24 mouse cellular contexts compared by ENCODE assay signal in genomic region chr6:94919194-94919743, GRCm38 (mm10).
A peak's percentile ranks its signal among the peaks of the same experiment; 100 is the strongest.
DNase-seq lines count a peak whose midpoint lies in the region; ATAC-seq lines count a peak whose summit lies in the region.
"Had no signal": no experiment of that assay in that cellular context is flagged by ENCODE, and none has a peak within 500 bp of the region (broad histone marks: within the 10 kb centered on the region; RNA-seq: fewer than 3 reads in every experiment).

No protein-coding gene starts in this region.

- no peaks in the 10 kb centered on the region for H3K36me3 ChIP-seq in heart, embryonic 12.5 days
- no peaks in the 10 kb centered on the region for H3K36me3 ChIP-seq in heart, embryonic 15.5 days
- no peaks in the 10 kb centered on the region for H3K36me3 ChIP-seq in hindbrain, embryonic 16.5 days (ENCODE audit: control insufficient read depth, insufficient read depth, low read length)
- H3K36me3 ChIP-seq: embryonic facial prominence, embryonic 15.5 days; forebrain, embryonic 12.5 days; forebrain, embryonic 15.5 days had no signal

- no peaks in the 10 kb centered on the region for H3K9me3 ChIP-seq in heart, embryonic 12.5 days (replicated peaks)
- no peaks in the 10 kb centered on the region for H3K9me3 ChIP-seq in heart, embryonic 15.5 days (replicated peaks)
- no peaks in the 10 kb centered on the region for H3K9me3 ChIP-seq in hindbrain, embryonic 16.5 days (ENCODE audit: control insufficient read depth, low read length)
- H3K9me3 ChIP-seq: embryonic facial prominence, embryonic 15.5 days; forebrain, embryonic 12.5 days; forebrain, embryonic 15.5 days had no signal

- H3K4me3 ChIP-seq in heart, embryonic 12.5 days: no peak overlapping the region
- no peak overlapping the region for H3K4me3 ChIP-seq in heart, embryonic 15.5 days
- no peak overlapping the region for H3K4me3 ChIP-seq in hindbrain, embryonic 16.5 days (ENCODE audit: low read length)
- H3K4me3 ChIP-seq: embryonic facial prominence, embryonic 15.5 days; forebrain, embryonic 12.5 days; forebrain, embryonic 15.5 days had no signal

- H3K4me1 ChIP-seq in heart, embryonic 12.5 days (replicated peaks): peaks cover 25% of the 10 kb centered on the region
- peaks cover 14% of the 10 kb centered on the region for H3K4me1 ChIP-seq in heart, embryonic 15.5 days (replicated peaks)
- H3K4me1 ChIP-seq in hindbrain, embryonic 16.5 days (ENCODE audit: control insufficient read depth, insufficient read depth, low read depth, low read length): no peaks in the 10 kb centered on the region
- H3K4me1 ChIP-seq: forebrain, embryonic 12.5 days; forebrain, embryonic 15.5 days had no signal

- H3K27me3 ChIP-seq in heart, embryonic 12.5 days (replicated peaks): no peaks in the 10 kb centered on the region
- no peaks in the 10 kb centered on the region for H3K27me3 ChIP-seq in heart, embryonic 15.5 days
- H3K27me3 ChIP-seq in hindbrain, embryonic 16.5 days (replicated peaks; ENCODE audit: control insufficient read depth, insufficient read depth, low read length): no peaks in the 10 kb centered on the region
- H3K27me3 ChIP-seq: embryonic facial prominence, embryonic 15.5 days; forebrain, embryonic 12.5 days; forebrain, embryonic 15.5 days; Patski had no signal

- peak overlapping the region; percentile 35; the same call in 1 of the 2 replicates for H3K27ac ChIP-seq in heart, embryonic 12.5 days (ENCODE audit: poor library complexity, severe bottlenecking)
- no peak overlapping the region for H3K27ac ChIP-seq in heart, embryonic 15.5 days
- no peak overlapping the region for H3K27ac ChIP-seq in hindbrain, embryonic 16.5 days (ENCODE audit: low read depth, low read length)
- H3K27ac ChIP-seq: embryonic facial prominence, embryonic 15.5 days; forebrain, embryonic 12.5 days; forebrain, embryonic 15.5 days; hindbrain, embryonic 14.5 days had no signal

- peak; percentile 64 for ATAC-seq in heart, embryonic 12.5 days (ENCODE audit: insufficient number of reproducible peaks, low FRiP score)
- peak; percentile 31; the same call in 1 of the 2 replicates for ATAC-seq in heart, embryonic 15.5 days (replicated peaks; ENCODE audit: insufficient number of reproducible peaks, insufficient read depth, low FRiP score, low read depth)
- ATAC-seq in megakaryocyte progenitor cell, adult 5-6 weeks (replicated peaks; ENCODE audit: poor library complexity): peak; percentile 24; the same call in 1 of the 2 replicates
- no peak for ATAC-seq in hindbrain, embryonic 16.5 days
- ATAC-seq: forebrain, embryonic 15.5 days; intestine, postnatal 0 days; Patski had no signal

- no peak overlapping the region for H3K4me2 ChIP-seq in heart, embryonic 12.5 days
- no peak overlapping the region for H3K4me2 ChIP-seq in heart, embryonic 15.5 days
- H3K4me2 ChIP-seq in hindbrain, embryonic 16.5 days (ENCODE audit: low read length): no peak overlapping the region
- H3K4me2 ChIP-seq: embryonic facial prominence, embryonic 15.5 days; forebrain, embryonic 12.5 days; forebrain, embryonic 15.5 days; heart, embryonic 11.5 days; hindbrain, embryonic 14.5 days had no signal

- DNase-seq in heart, postnatal 25 days (ENCODE audit: low spot score): no peak
- no peak for DNase-seq in heart, postnatal 10 days
- peak; percentile 9 for DNase-seq in 416B (ENCODE audit: low read depth)
- no peak for DNase-seq in layer of hippocampus, adult 11-12 months (ENCODE audit: low spot score)
- DNase-seq: adrenal gland, postnatal 10 days; adrenal gland, postnatal 36 days; cerebellum, adult 18-20 months; cerebellum, adult 9-10 months; cerebellum, postnatal 14 days; embryo, embryonic 11 days; gastrocnemius, postnatal 25 days; heart, postnatal 4 days; kidney, adult 2 months had no signal

- 28% methylated on average over 5 of the region's 5 CpGs for WGBS in heart, embryonic 12.5 days
- 42% methylated on average over 5 of the region's 5 CpGs for WGBS in heart, embryonic 15.5 days
- WGBS in hindbrain, embryonic 16.5 days: 89% methylated on average over 5 of the region's 5 CpGs

- H3K9ac ChIP-seq in heart, embryonic 12.5 days: no peak overlapping the region
- no peak overlapping the region for H3K9ac ChIP-seq in heart, embryonic 15.5 days
- H3K9ac ChIP-seq in hindbrain, embryonic 16.5 days (ENCODE audit: low read depth, low read length): no peak overlapping the region
- H3K9ac ChIP-seq: embryonic facial prominence, embryonic 15.5 days; forebrain, embryonic 12.5 days; forebrain, embryonic 15.5 days; hindbrain, embryonic 14.5 days had no signal

- intact Hi-C loops in heart, postnatal 25 days (cut with DNase I): no loop called here
- intact Hi-C loops in heart, postnatal 10 days (cut with DNase I): no loop called here
